Mouse (Mus musculus): Measurements from ENCODE around the gene Olfr110. TPM values are rescaled to one million over a fixed set of nuclear protein-coding genes. Genes with fewer than 3 reads are reported as not detected.
A peak's percentile ranks its signal among the peaks of the same experiment; 100 is the strongest.
"Not testable (repeated sequence)": the region's sequence is repeated elsewhere in the genome, so short reads cannot be mapped to it uniquely, and the experiment has no call there.

Olfr110 gene
- not detected in 2 replicates for total RNA-seq (2014; rRNA removed)
- not detected in 2 replicates for polyA plus RNA-seq (2012; rRNA removed)

DNA sequence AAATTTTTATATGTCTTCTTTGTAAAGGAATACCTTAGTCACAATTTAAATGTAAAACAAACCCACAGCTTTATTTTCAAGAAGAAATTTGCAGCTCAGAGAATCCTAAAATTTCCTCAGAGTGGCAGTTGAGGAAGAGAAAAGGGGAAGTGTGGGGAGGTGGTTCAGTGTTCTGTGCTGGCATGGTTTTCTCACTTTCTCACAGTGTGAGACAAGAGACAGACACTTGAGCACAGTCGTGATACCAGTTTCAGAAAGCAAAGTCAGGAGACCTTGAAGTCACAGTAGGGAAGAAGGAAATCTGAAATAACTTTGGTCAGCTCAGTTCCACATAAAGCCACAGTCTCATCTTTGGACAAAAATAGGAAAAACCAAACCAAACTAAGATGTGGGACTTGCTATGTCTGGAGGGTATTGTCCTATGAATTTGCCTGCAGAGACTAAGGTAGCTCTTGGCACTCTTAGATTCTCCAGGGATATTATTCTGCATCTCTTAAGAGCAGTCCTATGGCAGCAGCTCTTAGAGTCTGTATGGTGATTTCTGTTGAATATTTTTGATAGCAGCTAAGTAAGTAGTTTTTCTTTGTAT is at the start of gene Olfr110:
TSS of gene Olfr110 (plus strand) at position 539 of the 589 bp plus-strand sequence.
- no peaks in the 10 kb centered on the region for H3K4me1 ChIP-seq (ENCODE audit: control insufficient read depth, insufficient read depth, low read length)
- H3K27me3 ChIP-seq (ENCODE audit: control insufficient read depth, insufficient read depth, low read length) = no peaks in the 10 kb centered on the region
- DNase-seq (ENCODE audit: extremely low read depth, low read depth, low spot score) = peak; percentile 10
- no peaks in the 10 kb centered on the region for H3K79me2 ChIP-seq (ENCODE audit: control insufficient read depth, insufficient read depth, low read length)
- no peak within 1 kb of the TSS for H3K27ac ChIP-seq (replicated peaks; ENCODE audit: insufficient read depth, low read depth, low read length)
- H3K4me3 ChIP-seq (ENCODE audit: insufficient read depth, low read depth, low read length) = no peak within 1 kb of the TSS
- H3K36me3 ChIP-seq (ENCODE audit: control insufficient read depth, insufficient read depth, low read length) = no peaks in the 10 kb centered on the region
- 38% methylated on average over 1 of the region's 1 CpGs for WGBS
- TF ChIP-seq POLR2A (IDR thresholded peaks at IDR 0.05; ENCODE audit: extremely low read depth, insufficient read depth, low read length) (no peak), CTCF (IDR thresholded peaks at IDR 0.05; ENCODE audit: low read depth, low read length) (no peak)
- H3K9ac ChIP-seq (ENCODE audit: low read depth, low read length) = no peak within 1 kb of the TSS

DNA sequence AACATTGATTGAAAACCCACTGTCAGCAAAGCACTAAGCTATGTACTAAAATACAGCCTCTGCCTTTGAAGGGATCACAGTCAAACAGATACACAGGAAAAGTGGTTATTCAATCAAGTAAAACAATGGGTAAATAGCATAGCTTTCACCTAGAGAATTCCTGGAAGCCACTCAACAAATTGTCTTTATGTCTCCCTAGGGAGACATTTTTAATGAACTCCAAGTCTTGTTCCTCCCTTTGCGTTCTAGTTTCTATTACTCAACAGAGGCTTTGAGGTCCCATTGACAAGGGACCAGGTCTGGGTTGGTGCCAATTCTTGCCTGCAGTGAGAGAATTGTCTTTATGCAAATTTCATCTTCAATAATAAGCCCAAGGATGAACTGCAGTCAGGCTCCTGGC is 47.1 kb upstream of the Olfr110 start, which contains the start of gene Olfr108:
TSS of gene Olfr108 (plus strand) at position 301 of the 400 bp plus-strand sequence.
- H3K36me3 ChIP-seq (ENCODE audit: control insufficient read depth, insufficient read depth, low read length) = no peaks in the 10 kb centered on the region
- 79% methylated on average over 1 of the region's 1 CpGs for WGBS
- TF ChIP-seq CTCF (IDR thresholded peaks at IDR 0.05; ENCODE audit: low read depth, low read length) = no peak
- TF ChIP-seq POLR2A (IDR thresholded peaks at IDR 0.05; ENCODE audit: extremely low read depth, insufficient read depth, low read length) = no peak
- no peak within 1 kb of the TSS for H3K9ac ChIP-seq (ENCODE audit: low read depth, low read length)
- no peaks in the 10 kb centered on the region for H3K27me3 ChIP-seq (ENCODE audit: control insufficient read depth, insufficient read depth, low read length)
- no peaks in the 10 kb centered on the region for H3K79me2 ChIP-seq (ENCODE audit: control insufficient read depth, insufficient read depth, low read length)
- H3K4me3 ChIP-seq (ENCODE audit: insufficient read depth, low read depth, low read length) = no peak within 1 kb of the TSS
- no peak within 1 kb of the TSS for H3K27ac ChIP-seq (replicated peaks; ENCODE audit: insufficient read depth, low read depth, low read length)
- no peaks in the 10 kb centered on the region for H3K4me1 ChIP-seq (ENCODE audit: control insufficient read depth, insufficient read depth, low read length)
- DNase-seq (ENCODE audit: extremely low read depth, low read depth, low spot score) = no peak

DNA sequence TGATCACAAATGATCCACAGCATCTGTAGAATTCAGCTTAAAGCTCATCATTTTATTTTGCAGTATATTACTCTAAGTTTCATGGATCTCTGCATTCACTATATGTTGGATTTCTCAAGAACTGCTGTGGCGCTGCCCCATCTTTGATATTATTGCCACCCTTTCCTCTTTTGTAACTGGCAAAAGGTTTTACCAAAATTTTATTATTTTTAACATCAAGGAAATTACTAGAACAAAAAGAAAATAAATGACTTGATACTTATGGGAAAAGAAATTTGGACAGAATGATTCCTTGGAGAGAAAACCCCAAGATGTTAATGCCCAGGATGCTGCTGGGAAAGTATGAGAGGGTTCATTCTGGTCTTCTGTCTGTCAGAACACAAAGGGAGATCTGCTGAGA is 33.7 kb upstream of the Olfr110 start, which contains the start of gene Olfr109:
TSS of gene Olfr109 (plus strand) at position 301 of the 400 bp plus-strand sequence.
- Histone ChIP-seq H3K9ac (ENCODE audit: low read depth, low read length) (no peak within 1 kb of the TSS), H3K27me3 (ENCODE audit: control insufficient read depth, insufficient read depth, low read length) (no peaks in the 10 kb centered on the region), H3K27ac (replicated peaks; ENCODE audit: insufficient read depth, low read depth, low read length) (no peak within 1 kb of the TSS), H3K4me1 (ENCODE audit: control insufficient read depth, insufficient read depth, low read length) (no peaks in the 10 kb centered on the region), H3K4me3 (ENCODE audit: insufficient read depth, low read depth, low read length) (no peak within 1 kb of the TSS), H3K79me2 (ENCODE audit: control insufficient read depth, insufficient read depth, low read length) (no peaks in the 10 kb centered on the region), H3K36me3 (ENCODE audit: control insufficient read depth, insufficient read depth, low read length) (no peaks in the 10 kb centered on the region)
- no peak for DNase-seq (ENCODE audit: extremely low read depth, low read depth, low spot score)
- TF ChIP-seq POLR2A (IDR thresholded peaks at IDR 0.05; ENCODE audit: extremely low read depth, insufficient read depth, low read length) (no peak), CTCF (IDR thresholded peaks at IDR 0.05; ENCODE audit: low read depth, low read length) (no peak)
- WGBS = 90% methylated on average over 1 of the region's 1 CpGs

DNA sequence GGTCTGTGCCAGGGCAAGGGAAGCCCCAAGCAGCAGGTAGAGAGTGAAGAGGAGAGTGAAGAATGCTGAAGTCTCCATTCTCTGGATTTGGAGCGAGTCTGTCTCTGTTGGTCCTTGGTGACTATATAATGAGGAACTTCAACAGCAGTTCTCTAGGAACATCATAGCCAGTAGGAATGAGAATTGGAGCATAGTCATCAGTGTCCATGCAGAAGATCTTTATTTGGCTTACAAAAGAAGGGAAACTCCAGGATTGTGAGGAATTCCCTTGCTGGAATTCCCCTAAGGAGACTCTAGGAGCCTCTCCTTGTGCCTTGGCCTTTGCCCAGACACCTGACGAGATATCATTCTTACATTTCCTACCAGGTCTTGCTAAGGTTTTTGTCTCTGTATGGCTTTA is 8.8 kb upstream of the Olfr110 start, which contains the start of gene H2-M2:
TSS of gene H2-M2 (minus strand) at position 101 of the 400 bp plus-strand sequence.
- Histone ChIP-seq H3K4me1 (ENCODE audit: control insufficient read depth, insufficient read depth, low read length) (no peaks in the 10 kb centered on the region), H3K4me3 (ENCODE audit: insufficient read depth, low read depth, low read length) (no peak within 1 kb of the TSS), H3K27ac (replicated peaks; ENCODE audit: insufficient read depth, low read depth, low read length) (no peak within 1 kb of the TSS), H3K36me3 (ENCODE audit: control insufficient read depth, insufficient read depth, low read length) (no peaks in the 10 kb centered on the region), H3K79me2 (ENCODE audit: control insufficient read depth, insufficient read depth, low read length) (no peaks in the 10 kb centered on the region), H3K9ac (ENCODE audit: low read depth, low read length) (no peak within 1 kb of the TSS), H3K27me3 (ENCODE audit: control insufficient read depth, insufficient read depth, low read length) (no peaks in the 10 kb centered on the region)
- 65% methylated on average over 2 of the region's 2 CpGs for WGBS
- TF ChIP-seq CTCF (IDR thresholded peaks at IDR 0.05; ENCODE audit: low read depth, low read length) = no peak
- TF ChIP-seq POLR2A (IDR thresholded peaks at IDR 0.05; ENCODE audit: extremely low read depth, insufficient read depth, low read length) = no peak
- DNase-seq (ENCODE audit: extremely low read depth, low read depth, low spot score) = no peak

DNA sequence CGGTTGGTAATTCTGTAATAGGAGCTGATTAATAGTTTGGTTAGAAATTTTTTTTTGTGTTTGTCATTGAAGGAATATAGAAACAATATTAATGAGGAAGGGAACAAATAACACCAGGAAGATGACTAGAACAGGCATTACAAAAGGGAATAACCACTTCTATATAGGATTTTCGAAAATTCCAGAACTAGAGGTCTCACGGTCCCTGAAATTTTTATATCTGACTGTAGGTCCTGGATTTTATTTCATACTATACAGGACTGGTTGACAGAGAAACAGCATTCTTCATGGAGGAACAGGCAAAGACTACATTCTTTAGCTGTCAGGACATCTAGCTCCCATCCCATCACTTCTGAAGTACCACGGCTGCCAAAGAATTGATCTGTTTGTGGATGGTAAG is 15.5 kb downstream of the Olfr110 start, which contains the start of gene Olfr111:
TSS of gene Olfr111 (plus strand) at position 301 of the 400 bp plus-strand sequence.
- WGBS = 90% methylated on average over 4 of the region's 4 CpGs
- Histone ChIP-seq H3K27me3 (ENCODE audit: control insufficient read depth, insufficient read depth, low read length) (no peaks in the 10 kb centered on the region), H3K9ac (ENCODE audit: low read depth, low read length) (no peak within 1 kb of the TSS), H3K79me2 (ENCODE audit: control insufficient read depth, insufficient read depth, low read length) (no peaks in the 10 kb centered on the region), H3K4me1 (ENCODE audit: control insufficient read depth, insufficient read depth, low read length) (no peaks in the 10 kb centered on the region), H3K4me3 (ENCODE audit: insufficient read depth, low read depth, low read length) (no peak within 1 kb of the TSS), H3K36me3 (ENCODE audit: control insufficient read depth, insufficient read depth, low read length) (no peaks in the 10 kb centered on the region), H3K27ac (replicated peaks; ENCODE audit: insufficient read depth, low read depth, low read length) (no peak within 1 kb of the TSS)
- TF ChIP-seq CTCF (IDR thresholded peaks at IDR 0.05; ENCODE audit: low read depth, low read length) (no peak), POLR2A (IDR thresholded peaks at IDR 0.05; ENCODE audit: extremely low read depth, insufficient read depth, low read length) (no peak)
- DNase-seq (ENCODE audit: extremely low read depth, low read depth, low spot score) = no peak

DNA sequence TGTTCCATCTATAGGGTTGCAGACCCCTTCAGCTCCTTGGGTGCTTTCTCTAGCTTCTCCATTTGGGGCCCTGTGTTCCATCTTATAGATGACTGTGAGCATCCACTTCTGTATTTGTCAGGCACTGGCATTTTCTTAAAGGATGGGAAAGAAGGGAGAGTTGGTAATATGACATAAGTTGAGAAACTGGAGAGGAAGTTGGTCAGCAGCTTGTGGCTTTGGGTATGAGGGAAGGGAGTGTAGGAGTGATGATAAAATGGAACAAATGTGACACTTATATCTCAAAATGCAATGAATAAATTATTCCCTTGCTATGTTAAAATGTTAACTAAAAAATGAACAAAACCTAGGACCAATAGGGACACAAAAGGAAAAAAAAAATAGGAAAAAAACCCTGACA is 32.3 kb downstream of the Olfr110 start:
- DNase-seq (ENCODE audit: extremely low read depth, low read depth, low spot score) = peak; percentile 4
- not testable (repeated sequence) for H3K4me3 ChIP-seq (ENCODE audit: insufficient read depth, low read depth, low read length); H3K9ac ChIP-seq (ENCODE audit: low read depth, low read length); H3K79me2 ChIP-seq (ENCODE audit: control insufficient read depth, insufficient read depth, low read length); H3K27me3 ChIP-seq (ENCODE audit: control insufficient read depth, insufficient read depth, low read length); H3K36me3 ChIP-seq (ENCODE audit: control insufficient read depth, insufficient read depth, low read length); H3K27ac ChIP-seq (replicated peaks; ENCODE audit: insufficient read depth, low read depth, low read length); H3K4me1 ChIP-seq (ENCODE audit: control insufficient read depth, insufficient read depth, low read length)

DNA sequence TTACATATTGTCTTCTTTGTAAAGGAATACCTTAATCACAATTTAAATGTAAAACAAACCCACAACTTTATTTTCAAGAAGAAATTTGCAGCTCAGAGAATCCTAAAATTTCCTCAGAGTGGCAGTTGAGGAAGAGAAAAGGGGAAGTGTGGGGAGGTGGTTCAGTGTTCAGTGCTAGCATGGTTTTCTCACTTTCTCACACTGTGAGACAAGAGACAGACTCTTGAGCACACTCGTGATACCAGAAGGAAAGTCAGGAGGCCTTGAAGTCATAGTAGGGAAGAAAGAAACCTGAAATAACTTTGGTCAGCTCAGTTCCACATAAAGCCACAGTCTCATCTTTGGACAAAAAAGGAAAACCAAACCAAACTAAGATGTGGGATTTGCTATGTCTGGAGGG is 33.2 kb downstream of the Olfr110 start:
- H3K4me3 ChIP-seq (ENCODE audit: insufficient read depth, low read depth, low read length); H3K36me3 ChIP-seq (ENCODE audit: control insufficient read depth, insufficient read depth, low read length): not testable (repeated sequence)
- 65% methylated on average over 1 of the region's 1 CpGs for WGBS

More for the DNA sequence above, 33.2 kb downstream of the Olfr110 start:
- H3K79me2 ChIP-seq (ENCODE audit: control insufficient read depth, insufficient read depth, low read length); H3K4me1 ChIP-seq (ENCODE audit: control insufficient read depth, insufficient read depth, low read length); H3K27me3 ChIP-seq (ENCODE audit: control insufficient read depth, insufficient read depth, low read length); H3K9ac ChIP-seq (ENCODE audit: low read depth, low read length); H3K27ac ChIP-seq (replicated peaks; ENCODE audit: insufficient read depth, low read depth, low read length): not testable (repeated sequence)
- peak; percentile 19 for DNase-seq (ENCODE audit: extremely low read depth, low read depth, low spot score)

Measured in liver, adult 2 months (tissue).